Mouse (Mus musculus): ENCODE results near the gene Adamts17.

Gene Adamts17

DNA sequence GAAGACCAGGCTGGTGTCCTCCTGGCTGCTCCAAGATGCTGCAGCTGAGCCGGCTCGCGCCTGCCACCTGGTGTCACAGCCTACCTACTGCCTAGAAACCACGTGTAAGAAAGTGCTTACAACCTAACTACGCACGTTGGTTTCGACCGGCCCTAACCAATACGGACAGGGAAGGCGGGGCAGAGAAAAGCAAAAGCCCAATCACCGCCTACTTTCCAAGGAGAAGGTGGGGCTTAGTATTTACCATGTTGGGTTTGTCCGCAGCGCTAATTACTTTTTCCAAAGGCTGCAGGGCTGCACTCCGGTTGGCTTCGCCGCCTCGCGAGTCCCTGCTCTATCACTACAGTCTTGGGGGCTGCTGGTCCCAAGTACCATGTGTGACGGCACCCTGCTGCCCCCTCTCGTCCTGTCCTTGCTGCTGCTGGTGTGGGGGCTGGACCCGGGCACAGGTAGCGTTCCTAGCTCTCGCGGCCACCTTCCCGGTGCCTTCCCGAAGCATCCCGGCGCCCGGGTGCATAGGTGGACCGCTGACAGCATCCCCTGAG is at the start of gene Adamts17:
Gene Adamts17, plus strand, starts transcription at position 273 of the 545 bp plus-strand sequence.
- DNase-seq (ENCODE audit: low spot score in 2 of 2), result peak; percentile 77 to 83

- DNase-seq (ENCODE audit: low spot score in 2 of 2), result no peak
These were observed 49.4 kb upstream of the Adamts17 start for GRCm38 (mm10) chr7:66789860-66790748.

- DNase-seq (ENCODE audit: low spot score in 2 of 2), result no peak
These were observed 48.5 kb upstream of the Adamts17 start for GRCm38 (mm10) chr7:66791022-66791421.

DNA sequence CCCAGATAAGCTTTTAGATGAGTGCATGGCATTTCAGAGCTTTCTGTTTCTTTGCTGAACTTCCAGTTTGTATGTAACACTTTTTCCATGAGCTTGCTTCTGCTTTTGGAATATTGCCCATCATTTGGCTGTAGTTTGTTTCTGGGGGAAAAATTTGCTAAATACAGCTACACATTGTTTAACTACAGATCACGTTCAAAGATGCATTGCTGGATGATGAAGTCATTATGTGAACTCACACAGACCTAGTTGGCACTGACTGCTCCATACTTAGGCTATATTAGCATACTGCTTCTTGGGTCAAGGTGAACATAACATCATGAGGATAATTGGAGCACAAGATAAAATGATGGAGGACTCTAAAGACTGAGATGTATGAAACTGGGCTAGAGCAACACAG is 42.6 kb upstream of the Adamts17 start:
- DNase-seq (ENCODE audit: low spot score in 2 of 2), result no peak

- DNase-seq (ENCODE audit: low spot score in 2 of 2), result no peak
These were observed 42.2 kb upstream of the Adamts17 start for GRCm38 (mm10) chr7:66797345-66797744.

- no peak for DNase-seq (ENCODE audit: low spot score in 2 of 2)
These were observed 40.7 kb upstream of the Adamts17 start for GRCm38 (mm10) chr7:66798826-66799225.

DNA sequence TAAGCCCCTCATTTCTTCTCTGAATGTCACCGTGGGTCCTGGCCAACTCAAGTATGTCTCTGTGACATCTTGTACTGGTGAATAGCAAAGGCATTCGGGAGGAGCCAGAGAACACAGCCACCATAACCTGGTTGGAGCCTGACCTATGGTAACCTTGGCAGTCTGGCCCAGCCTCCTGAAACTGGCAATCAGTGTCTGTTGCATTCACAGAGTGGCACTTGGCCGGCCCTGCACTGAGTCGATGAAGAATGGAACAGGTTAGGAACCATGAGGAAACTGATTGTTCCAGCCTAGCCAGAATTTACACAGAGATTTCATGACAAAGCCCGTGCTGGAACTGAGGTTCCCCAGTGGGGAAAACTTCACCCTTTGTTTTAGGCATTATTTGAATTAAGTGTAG is 38.8 kb upstream of the Adamts17 start:
- no peak for DNase-seq (ENCODE audit: low spot score in 2 of 2)

- no peak for DNase-seq (ENCODE audit: low spot score in 2 of 2)
These were observed 37.8 kb upstream of the Adamts17 start for GRCm38 (mm10) chr7:66801785-66802184.

DNA sequence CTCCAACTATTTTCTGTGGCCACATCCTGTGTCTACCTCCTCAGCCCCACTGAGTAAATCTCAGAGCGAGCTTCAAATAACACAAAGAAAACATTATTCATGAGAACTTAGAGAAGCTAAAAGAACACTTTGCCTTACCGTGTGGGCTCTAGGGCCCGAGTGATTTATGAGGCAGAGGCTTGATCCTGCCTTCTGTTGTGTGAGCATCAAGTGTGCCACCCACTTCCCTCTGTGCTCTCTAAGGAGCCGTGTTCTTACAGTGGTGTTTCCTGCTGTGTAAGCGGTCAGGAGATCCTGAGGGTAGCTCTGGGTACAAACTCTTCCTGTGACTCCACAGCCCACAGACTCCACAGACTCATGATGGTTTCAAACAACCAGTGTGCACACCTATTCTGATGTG is 35.7 kb upstream of the Adamts17 start:
- DNase-seq (ENCODE audit: low spot score in 2 of 2), result no peak

GRCm38 (mm10) chr7:66806801-66807200 is 32.7 kb upstream of the Adamts17 start:
- DNase-seq (ENCODE audit: low spot score in 2 of 2), result no peak

DNA sequence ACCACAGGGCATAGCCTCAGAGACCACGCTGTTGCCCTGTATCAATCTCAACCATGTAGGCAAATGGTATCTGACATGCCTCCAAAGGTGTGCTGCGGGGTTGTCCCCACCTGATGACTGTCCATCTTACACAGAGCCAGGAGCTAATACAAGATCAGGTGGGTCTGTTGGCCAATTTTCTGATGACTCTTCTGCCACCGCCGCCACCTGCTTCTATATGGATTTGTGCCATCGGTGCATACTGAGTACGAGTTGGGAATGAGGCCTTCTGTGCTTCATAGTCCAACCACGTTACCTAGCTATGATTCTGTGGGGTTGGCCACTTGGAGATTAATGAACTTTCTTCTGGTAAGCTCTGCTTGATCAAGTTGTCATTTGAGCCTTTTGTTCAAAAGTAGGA is 29.1 kb upstream of the Adamts17 start:
- DNase-seq (ENCODE audit: low spot score in 2 of 2), result no peak

- DNase-seq (ENCODE audit: low spot score in 2 of 2), result no peak
These were observed 28.2 kb upstream of the Adamts17 start for GRCm38 (mm10) chr7:66811294-66811693.

DNA sequence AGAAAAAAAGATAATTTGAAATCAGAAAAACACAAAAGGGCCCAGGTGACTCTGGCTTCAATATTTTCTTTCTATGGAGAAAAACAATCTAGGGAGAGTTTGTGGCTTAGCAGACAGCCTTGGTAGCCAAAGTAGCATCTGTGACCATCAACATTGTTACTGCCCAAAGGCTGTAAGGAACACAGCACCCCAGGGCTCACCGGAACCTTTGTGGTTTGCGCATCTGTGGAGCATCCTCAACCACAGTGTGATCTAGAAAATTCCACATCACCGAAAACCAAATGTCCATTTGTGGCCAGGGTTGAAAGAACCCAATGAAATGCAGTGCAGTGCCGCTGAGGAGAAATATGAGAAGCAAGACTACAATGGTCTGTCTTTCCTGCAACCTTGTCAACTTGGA is 27.2 kb upstream of the Adamts17 start:
- DNase-seq (ENCODE audit: low spot score in 2 of 2), result no peak

DNA sequence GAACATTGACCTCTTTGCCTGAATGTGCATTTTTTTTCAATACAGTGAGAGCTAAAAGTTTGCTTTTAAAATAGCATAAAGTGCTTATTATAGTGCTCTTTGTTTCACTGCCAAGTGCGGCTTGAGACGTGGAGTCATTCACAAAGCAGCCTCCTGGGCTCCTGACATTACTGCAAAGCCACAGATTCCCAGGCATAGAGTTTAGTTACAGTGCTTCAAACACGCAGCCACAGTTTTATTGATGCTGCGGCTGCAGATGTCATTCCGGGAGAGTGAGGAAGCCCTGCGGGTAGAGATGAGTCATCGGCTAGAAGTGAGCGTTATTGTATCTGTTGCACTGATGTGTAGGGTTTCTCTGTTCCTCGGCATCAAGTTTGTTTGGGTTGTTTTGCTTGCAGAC is 26.8 kb upstream of the Adamts17 start:
- DNase-seq (ENCODE audit: low spot score in 2 of 2), result no peak

- no peak for DNase-seq (ENCODE audit: low spot score in 2 of 2)
These were observed 26.4 kb upstream of the Adamts17 start for GRCm38 (mm10) chr7:66813172-66813571.

GRCm38 (mm10) chr7:66815526-66815925 is 24.0 kb upstream of the Adamts17 start:
- no peak for DNase-seq (ENCODE audit: low spot score in 2 of 2)

- peak in 1 of 2 experiments; percentile 67 for DNase-seq (ENCODE audit: low spot score in 2 of 2)
These were observed 19.5 kb upstream of the Adamts17 start for GRCm38 (mm10) chr7:66820034-66820433.

- no peak for DNase-seq (ENCODE audit: low spot score in 2 of 2)
These were observed 8.7 kb upstream of the Adamts17 start for GRCm38 (mm10) chr7:66830803-66831202.

GRCm38 (mm10) chr7:66831295-66831694 is 8.2 kb upstream of the Adamts17 start:
- no peak for DNase-seq (ENCODE audit: low spot score in 2 of 2)

GRCm38 (mm10) chr7:66840008-66840719 is 629 bp downstream of the Adamts17 start:
- peak; percentile 24 to 72 for DNase-seq (ENCODE audit: low spot score in 2 of 2)

- DNase-seq (ENCODE audit: low spot score in 2 of 2), result no peak
These were observed 1.6 kb downstream of the Adamts17 start for GRCm38 (mm10) chr7:66841165-66841564.

- peak; percentile 28 to 67 for DNase-seq (ENCODE audit: low spot score in 2 of 2)
These were observed 2.5 kb downstream of the Adamts17 start for GRCm38 (mm10) chr7:66842021-66842420.

- no peak for DNase-seq (ENCODE audit: low spot score in 2 of 2)
These were observed 4.3 kb downstream of the Adamts17 start for GRCm38 (mm10) chr7:66843846-66844245.
